Mouse (Mus musculus) leukemia stem cell, adult 10-12 weeks (primary cell): ENCODE measurements around the gene Pnrc1. TPM values are rescaled to one million over a fixed set of nuclear protein-coding genes. Genes with fewer than 3 reads are reported as not detected.

Experiments used
- polyA plus RNA-seq: library from polyadenylated mRNA; stranded (reverse); fragments of >175 nt; gene quantifications from 2 replicates; pipeline ENCODE4 v1.2.3, GENCODE M21; 2012; ENCODE audit warnings: low replicate concordance

The Pnrc1 gene
- 83.3 and 157 TPM in 2 replicates for polyA plus RNA-seq

DNA sequence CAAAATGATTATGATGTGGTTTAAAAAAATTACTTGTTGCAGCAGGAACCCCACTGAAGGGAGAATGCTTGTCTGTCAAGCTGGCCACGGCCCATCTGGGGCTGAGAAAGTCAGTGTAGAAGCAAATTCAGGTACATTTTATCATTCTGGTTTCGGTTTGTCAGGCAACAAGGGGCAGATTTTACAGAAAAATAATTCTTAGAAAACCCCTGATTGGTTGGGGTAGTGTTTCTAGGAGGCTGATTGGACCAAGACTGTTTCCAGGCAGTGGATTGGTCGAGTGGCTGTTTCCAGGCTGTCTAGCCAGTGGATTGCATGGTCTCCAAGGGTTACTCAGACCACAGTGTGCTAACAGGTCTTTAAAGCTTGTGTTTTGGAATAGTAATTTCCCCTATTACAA, at the start of gene Pnrc1:
Pnrc1 (minus strand) TSS at position 162 of the 400 bp plus-strand sequence.

DNA sequence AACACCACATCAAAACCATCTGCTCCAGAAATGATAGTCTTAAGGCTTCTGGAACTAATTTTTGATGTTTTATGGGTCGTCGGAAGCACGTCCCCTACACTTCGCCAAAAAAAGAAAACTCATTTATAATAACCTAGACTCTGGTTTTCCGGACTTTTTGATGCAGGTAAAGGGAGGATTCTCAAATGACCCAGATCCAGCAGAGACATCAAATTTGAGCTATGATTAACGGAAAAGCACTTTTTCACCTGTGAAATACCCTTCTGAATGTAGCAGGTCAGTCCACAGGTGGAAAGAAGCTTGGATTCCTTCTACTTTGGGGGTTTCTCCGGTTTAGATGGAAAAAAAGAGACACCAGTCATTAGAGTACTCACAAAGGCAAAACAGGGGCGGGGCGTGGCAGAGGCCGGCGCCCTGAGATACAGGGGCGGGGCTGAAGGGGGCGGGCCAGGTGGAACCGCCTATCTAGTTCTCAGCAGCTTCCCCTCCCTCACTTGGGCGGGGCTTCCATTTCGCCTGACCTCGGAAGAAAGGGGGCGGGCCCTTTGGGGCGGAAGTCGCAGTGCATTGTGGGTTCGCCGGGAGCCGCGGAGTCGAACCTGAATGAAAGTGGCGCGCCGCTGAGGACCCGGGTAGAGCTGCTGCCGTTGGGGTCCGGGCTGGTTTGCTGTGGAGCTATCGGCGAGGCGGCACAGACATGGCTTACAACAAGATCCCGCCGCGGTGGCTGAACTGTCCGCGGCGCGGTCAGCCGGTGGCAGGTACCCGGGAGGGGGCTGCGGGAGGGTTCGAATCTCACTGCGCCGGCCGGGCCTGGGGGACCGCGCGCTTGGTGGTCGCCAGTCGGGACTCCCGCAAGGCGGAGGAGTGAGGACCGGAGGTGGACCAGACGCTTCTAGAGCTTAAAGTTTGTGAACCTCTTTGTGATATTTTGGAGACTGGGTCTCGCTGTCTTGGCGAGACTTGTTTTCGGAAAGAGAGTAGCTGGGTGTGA, 20.1 kb upstream of the Pnrc1 start, which contains the start of gene Rngtt:
Rngtt (plus strand) TSS at position 548 of the 994 bp plus-strand sequence.

DNA sequence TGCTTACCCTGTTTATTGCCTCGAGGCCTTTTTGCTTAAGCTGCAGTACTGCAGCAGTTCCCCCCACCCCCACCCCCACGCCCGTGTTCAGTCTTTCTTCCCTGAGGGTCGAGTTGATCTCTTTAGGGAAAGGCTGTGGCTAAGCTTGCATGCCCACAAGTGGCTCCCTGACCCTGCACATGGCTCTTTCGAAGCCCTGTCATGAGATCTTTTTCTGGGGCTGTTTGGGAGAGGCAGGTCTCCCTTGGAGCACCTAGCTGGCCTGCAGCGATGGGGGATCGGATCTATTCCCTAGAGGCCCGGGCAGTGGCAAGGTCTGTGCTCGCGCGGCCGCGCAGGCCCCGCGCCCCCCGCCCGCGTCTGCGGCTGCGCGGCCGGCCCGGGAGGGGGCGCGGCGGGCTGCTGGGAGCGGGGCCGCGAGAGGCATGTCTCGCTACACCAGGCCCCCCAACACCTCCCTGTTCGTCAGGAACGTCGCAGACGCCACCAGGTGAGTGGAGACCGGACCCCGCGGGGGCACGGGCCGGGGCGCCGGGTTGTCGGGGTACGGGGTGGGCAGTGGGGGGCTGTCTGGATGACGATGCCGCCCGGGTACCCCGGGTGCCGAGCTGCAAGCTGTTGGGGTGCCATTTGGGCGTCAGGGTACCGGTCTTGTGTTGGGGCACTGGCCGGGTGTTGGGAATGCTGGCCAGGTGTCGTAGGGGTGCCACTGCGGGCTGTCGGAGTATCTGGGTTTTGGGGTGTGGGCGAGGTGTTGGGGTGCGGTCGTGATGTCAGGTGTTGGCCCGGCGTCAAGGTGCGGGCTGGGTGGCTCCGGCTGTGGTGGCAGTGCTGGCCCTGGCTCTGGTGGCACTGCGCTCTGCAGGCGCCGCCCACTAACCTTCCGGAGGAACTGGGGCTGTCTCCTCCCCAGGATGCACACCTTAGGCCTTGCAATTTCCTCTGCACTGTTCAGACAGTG, 80.8 kb downstream of the Pnrc1 start, which contains the start of gene Srsf12:
Srsf12 (plus strand) TSS at position 111 of the 961 bp plus-strand sequence.

Other genes with a start within 250 kb of the Pnrc1 start
- 0.47 TPM in 1 of 2 replicates, not detected in the other for gene Gabrr2, start 227.2 kb downstream of the Pnrc1 start, polyA plus RNA-seq
- gene Gabrr1, start 157.6 kb downstream of the Pnrc1 start, polyA plus RNA-seq = not detected in 2 replicates
- 0.44 and 0.74 TPM in 2 replicates for gene Pm20d2, start 100.4 kb downstream of the Pnrc1 start, polyA plus RNA-seq
- gene Srsf12, start 81.2 kb downstream of the Pnrc1 start, polyA plus RNA-seq = not detected in 2 replicates
- 2.0 and 5.9 TPM in 2 replicates for gene Rngtt, start 20.1 kb upstream of the Pnrc1 start, polyA plus RNA-seq